Mouse (Mus musculus) layer of hippocampus, adult 2 months (tissue): ENCODE results near the gene Arhgef9. TPM values are rescaled to one million over a fixed set of nuclear protein-coding genes. Genes with fewer than 3 reads are reported as not detected.

Source experiments
- DNase-seq, 2 experiments: peaks; one replicate each; pipeline ENCODE4 v3.0.0; 2022; ENCODE audit warnings: low spot score in 2 of 2
- H3K27ac ChIP-seq: fragments of 200-600 bp; 2 replicates; pipeline ENCODE4 v1.8.1; 2022
- H3K4me3 ChIP-seq: fragments of 200-600 bp; 2 replicates; pipeline ENCODE4 v1.8.1; 2022; ENCODE audit warnings: mild to moderate bottlenecking
- CTCF ChIP-seq: fragments of 200-600 bp; conservative IDR thresholded peaks from 2 replicates; pipeline ENCODE4 v1.8.1; 2022; ENCODE audit warnings: antibody characterized with exemption, mild to moderate bottlenecking, moderate library complexity
- long read RNA-seq, 2 experiments: library from polyadenylated mRNA; stranded (forward); transcript quantifications; one replicate each; pipeline ENCODE4 v2.0.0; 2021; ENCODE audit warnings: borderline mapping rate in 2 of 2
- total RNA-seq, 2 experiments: library from RNA; stranded (reverse); gene quantifications; 2 replicates each; pipeline ENCODE4 v1.2.3; 2021

Gene Arhgef9
- total RNA-seq = 100 to 1,000 TPM; 279 to 295 TPM
- long read RNA-seq, experiment 1, full-length matches to known transcripts = 8 of 39 reads
- long read RNA-seq, experiment 1, partial matches to known transcripts = 5 of 39 reads
- long read RNA-seq, experiment 1, other reads (novel, unspliced or antisense) = 26 of 39 reads
- long read RNA-seq, experiment 2, full-length matches to known transcripts = 20 of 83 reads
- long read RNA-seq, experiment 2, partial matches to known transcripts = 6 of 83 reads
- long read RNA-seq, experiment 2, other reads (novel, unspliced or antisense) = 57 of 83 reads

DNA sequence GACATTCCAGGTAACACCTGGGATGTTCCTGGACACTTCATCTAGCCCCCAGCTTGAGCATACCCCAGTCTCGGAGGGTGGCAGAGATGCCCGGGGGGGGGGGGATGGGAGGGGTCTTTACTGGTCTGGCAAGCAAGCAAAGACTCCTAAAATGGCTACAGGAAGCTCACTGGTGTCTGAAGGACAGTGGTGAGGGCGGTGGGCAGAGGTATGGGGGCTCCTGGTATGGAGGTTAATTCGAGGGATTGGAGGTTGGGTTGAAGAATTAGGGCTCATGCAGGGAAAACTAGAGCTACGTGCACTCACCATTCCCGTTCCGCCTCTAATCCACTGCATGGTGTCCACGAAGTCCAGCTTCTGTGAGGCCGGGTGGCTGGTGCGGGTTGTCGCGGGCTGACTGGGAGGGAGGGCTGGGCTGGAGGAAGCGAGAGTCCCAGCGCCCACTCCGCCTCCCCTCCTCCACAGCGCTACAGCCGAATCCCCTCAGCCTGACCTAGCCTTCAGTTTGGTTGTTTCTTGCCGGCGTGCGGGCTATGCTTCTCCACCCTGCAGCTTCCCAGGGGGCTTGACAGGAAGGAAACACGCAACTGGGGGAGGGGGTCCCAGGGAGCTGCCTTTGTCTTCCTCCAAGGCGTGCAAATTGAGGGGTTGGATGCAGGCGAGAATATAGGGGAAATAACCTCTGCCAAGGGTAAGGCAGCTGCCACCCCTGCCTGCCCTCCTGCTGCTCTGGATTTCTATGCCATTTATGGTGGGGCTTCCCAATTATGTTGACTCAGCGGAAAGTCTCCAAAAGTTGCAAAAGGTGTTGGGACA, at the start of gene Arhgef9:
Gene Arhgef9 (minus strand): TSS at position 753 of the 816 bp plus-strand sequence.
- Histone ChIP-seq H3K4me3 (peak within 1 kb of the TSS; percentile 59), H3K27ac (peak within 1 kb of the TSS; percentile 90)
- no peak for TF ChIP-seq CTCF
- DNase-seq = peak in 1 of 2 experiments; percentile 14

DNA sequence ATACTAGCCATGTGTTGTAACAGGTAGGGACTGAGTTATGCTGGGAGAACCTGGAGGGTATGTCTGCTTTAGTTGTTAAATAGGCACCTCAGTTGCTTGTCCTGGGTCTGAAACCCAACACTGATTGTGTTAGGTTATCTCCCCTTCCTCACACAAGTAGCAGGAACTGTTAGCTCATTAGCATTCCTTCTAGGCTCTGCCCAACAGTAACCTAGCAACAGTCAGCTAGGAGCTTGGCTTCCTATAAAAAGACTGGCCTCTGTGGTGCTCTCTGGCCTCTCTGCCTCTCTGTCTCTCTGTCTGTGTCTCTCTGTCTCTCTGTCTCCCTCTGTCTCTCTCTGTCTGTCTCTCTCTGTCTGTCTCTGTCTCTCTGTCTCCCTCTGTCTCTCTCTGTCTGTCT, 42.2 kb upstream of the Arhgef9 start:
- DNase-seq = no peak
- Histone ChIP-seq H3K27ac (no peak overlapping the region), H3K4me3 (no peak overlapping the region)
- TF ChIP-seq CTCF = no peak

GRCm38 (mm10) chrX:95195363-95196103, 1.1 kb downstream of the Arhgef9 start:
- peak overlapping the region; percentile 59 for H3K4me3 ChIP-seq
- no peak for TF ChIP-seq CTCF
- DNase-seq = no peak

GRCm38 (mm10) chrX:95175978-95176377, 20.7 kb downstream of the Arhgef9 start:
- Histone ChIP-seq H3K27ac (peak overlapping the region; percentile 69), H3K4me3 (no peak overlapping the region; the same call in 1 of the 2 replicates)
- peak; percentile 19 to 61 for DNase-seq
- peak; percentile 87 for TF ChIP-seq CTCF

More at GRCm38 (mm10) chrX:95195363-95196103, 1.1 kb downstream of the Arhgef9 start:
- peak overlapping the region; percentile 90 for H3K27ac ChIP-seq

GRCm38 (mm10) chrX:95166317-95166716, 30.3 kb downstream of the Arhgef9 start:
- TF ChIP-seq CTCF = no peak
- peak overlapping the region; percentile 68 for H3K4me3 ChIP-seq
- H3K27ac ChIP-seq = peak overlapping the region; percentile 97
- peak; percentile 75 to 94 for DNase-seq

DNA sequence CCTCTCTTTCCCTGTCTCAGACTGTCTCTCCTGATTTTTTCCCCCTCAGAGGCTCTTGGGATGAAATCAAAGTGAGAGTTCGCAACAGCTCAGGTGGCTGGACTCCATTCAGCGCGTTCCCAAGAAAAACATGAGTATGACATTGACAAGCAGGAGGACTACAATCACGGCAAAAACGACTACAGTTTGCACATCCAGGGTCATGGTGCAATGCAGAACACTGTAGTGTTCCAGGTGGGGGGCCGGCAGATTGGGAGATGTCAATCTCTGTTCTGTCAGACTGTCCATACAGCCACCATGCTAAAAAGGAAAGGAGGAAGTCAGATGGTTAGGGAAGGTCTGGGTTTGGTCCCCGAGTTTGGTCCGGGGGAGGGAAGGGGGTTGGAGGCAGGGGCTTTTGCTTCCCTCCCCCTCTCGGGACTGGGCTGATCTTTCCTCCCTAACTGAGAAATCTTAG, 31.0 kb downstream of the Arhgef9 start:
- H3K27ac ChIP-seq = peak overlapping the region; percentile 97
- H3K4me3 ChIP-seq = peak overlapping the region; percentile 68
- TF ChIP-seq CTCF = no peak
- DNase-seq = peak; percentile 11 to 25

DNA sequence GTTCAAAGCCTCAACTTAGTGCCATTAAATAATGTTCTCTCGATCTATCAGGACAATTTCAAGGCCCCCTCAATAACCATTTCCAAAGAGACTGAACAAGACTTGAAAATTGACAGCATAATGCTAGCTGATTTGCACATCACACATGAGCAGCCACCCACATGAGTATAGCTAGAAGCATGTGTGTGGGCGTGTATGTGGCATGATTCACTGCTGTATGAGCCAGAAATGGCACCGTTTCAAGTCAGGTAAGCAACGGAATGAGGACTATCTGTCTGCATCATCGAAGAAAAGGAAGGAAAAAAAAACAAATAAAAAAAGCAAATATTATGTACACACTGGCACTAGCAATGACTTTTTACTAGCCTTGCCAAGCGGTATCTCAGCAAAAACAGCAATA, 32.5 kb downstream of the Arhgef9 start:
- TF ChIP-seq CTCF = no peak
- Histone ChIP-seq H3K4me3 (peak overlapping the region; percentile 68), H3K27ac (peak overlapping the region; percentile 97)
- DNase-seq = peak; percentile 42 to 61

DNA sequence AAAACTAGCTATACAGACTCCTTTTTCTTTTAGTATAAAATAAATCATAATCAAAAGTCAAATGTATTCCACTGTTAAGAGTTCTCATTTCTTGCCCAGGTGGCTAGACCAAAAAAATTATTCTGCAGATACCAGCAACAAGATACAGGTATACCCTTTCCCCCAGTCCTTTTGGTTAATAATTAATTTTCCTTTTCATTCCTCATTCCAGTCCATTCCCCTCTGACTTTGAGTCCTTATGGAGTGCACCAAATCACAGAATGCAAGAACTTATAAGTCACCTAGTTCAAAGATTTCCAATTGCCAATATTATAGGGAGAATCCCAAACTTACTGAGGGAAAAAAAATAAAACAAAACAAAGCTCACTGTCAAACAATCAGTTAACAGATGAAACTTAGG, 33.2 kb downstream of the Arhgef9 start:
- peak overlapping the region; percentile 97 for H3K27ac ChIP-seq
- H3K4me3 ChIP-seq = peak overlapping the region; percentile 68
- no peak for TF ChIP-seq CTCF
- DNase-seq = no peak

GRCm38 (mm10) chrX:95156833-95157386, 39.7 kb downstream of the Arhgef9 start:
- DNase-seq = no peak
- TF ChIP-seq CTCF = no peak

GRCm38 (mm10) chrX:95138636-95139035, 58.0 kb downstream of the Arhgef9 start:
- Histone ChIP-seq H3K27ac (peak overlapping the region; percentile 59; the same call in 1 of the 2 replicates), H3K4me3 (no peak overlapping the region)
- peak; percentile 18 to 21 for DNase-seq
- no peak for TF ChIP-seq CTCF

More at GRCm38 (mm10) chrX:95156833-95157386, 39.7 kb downstream of the Arhgef9 start:
- Histone ChIP-seq H3K4me3 (no peak overlapping the region), H3K27ac (peak overlapping the region; percentile 57)

DNA sequence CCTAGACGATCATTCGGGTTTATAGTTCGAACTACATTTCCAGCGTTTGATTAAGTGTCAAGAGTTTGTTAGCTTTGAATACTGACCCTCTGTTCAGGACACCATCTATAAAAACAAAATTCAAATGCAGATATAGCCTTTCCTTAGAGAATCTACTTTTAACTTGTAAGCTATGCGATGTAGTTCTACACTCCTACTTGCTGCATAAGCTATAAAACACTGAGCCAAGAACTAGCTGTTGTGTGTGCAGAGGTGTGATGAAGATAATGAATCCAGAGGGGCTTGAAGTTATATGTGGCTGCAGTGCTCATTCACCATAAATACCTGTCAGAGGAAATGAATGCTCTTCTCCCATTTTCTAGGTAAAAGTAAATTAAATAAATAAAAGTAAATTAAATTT, 63.2 kb downstream of the Arhgef9 start:
- DNase-seq = no peak
- TF ChIP-seq CTCF = no peak
- Histone ChIP-seq H3K27ac (no peak overlapping the region), H3K4me3 (no peak overlapping the region)

- Histone ChIP-seq H3K4me3 (no peak overlapping the region), H3K27ac (no peak overlapping the region)
- DNase-seq = no peak
- no peak for TF ChIP-seq CTCF
Measured at GRCm38 (mm10) chrX:95132996-95133395, 63.7 kb downstream of the Arhgef9 start.

- no peak for TF ChIP-seq CTCF
- H3K4me3 ChIP-seq = no peak overlapping the region
- DNase-seq = no peak
- no peak overlapping the region for H3K27ac ChIP-seq
Measured at GRCm38 (mm10) chrX:95131783-95132182, 64.9 kb downstream of the Arhgef9 start.
